Mouse (Mus musculus) liver, postnatal 0 days (tissue): ENCODE data around the gene Gabarapl2. TPM values are rescaled to one million over a fixed set of nuclear protein-coding genes. Genes with fewer than 3 reads are reported as not detected.
A peak's percentile ranks its signal among the peaks of the same experiment; 100 is the strongest.

Source experiments
- ATAC-seq: fragments of 200-750 bp; cut with Nextera tagmentation; 2 replicates; pipeline ENCODE4 v1.8.0; 2017; ENCODE audit warnings: mild to moderate bottlenecking, moderate library complexity
- DNase-seq: peaks from one replicate; pipeline ENCODE4 v3.0.0-alpha.2; 2016
- H3K27ac ChIP-seq: fragments of 300-500 bp; sonication (generic); 2 replicates; pipeline ENCODE4 v1.5.1; 2014; ENCODE audit warnings: antibody characterized with exemption, moderate library complexity, mild to moderate bottlenecking, low read depth
- H3K27me3 ChIP-seq: fragments of 300-500 bp; sonication (generic); 2 replicates; pipeline ENCODE4 v1.6.1; 2014; ENCODE audit warnings: low read length, control low read depth, mixed read lengths; ENCODE audit not compliant: insufficient read depth
- H3K36me3 ChIP-seq: fragments of 300-500 bp; sonication (generic); replicated peaks from 2 replicates; pipeline ENCODE4 v1.6.1; 2014; ENCODE audit warnings: mild to moderate bottlenecking, control low read depth, low read length, moderate library complexity, mixed read lengths; ENCODE audit not compliant: insufficient read depth
- H3K4me1 ChIP-seq: fragments of 300-500 bp; sonication (generic); 2 replicates; pipeline ENCODE4 v1.6.1; 2014; ENCODE audit warnings: antibody characterized with exemption, mild to moderate bottlenecking, control low read depth; ENCODE audit not compliant: insufficient read depth
- H3K4me2 ChIP-seq: fragments of 300-500 bp; sonication (generic); 2 replicates; pipeline ENCODE4 v1.6.1; 2014; ENCODE audit warnings: low read depth, mild to moderate bottlenecking, low read length, moderate library complexity, mixed read lengths
- H3K4me3 ChIP-seq: fragments of 300-500 bp; sonication (generic); 2 replicates; pipeline ENCODE4 v1.5.1; 2014; ENCODE audit warnings: low read depth, low read length
- H3K9ac ChIP-seq: fragments of 300-500 bp; sonication (generic); replicated peaks from 2 replicates; pipeline ENCODE4 v1.6.1; 2014; ENCODE audit warnings: mild to moderate bottlenecking, moderate library complexity
- H3K9me3 ChIP-seq: fragments of 300-500 bp; sonication (generic); 2 replicates; pipeline ENCODE4 v1.6.1; 2016; ENCODE audit warnings: mild to moderate bottlenecking, control low read depth, low read length, mixed read lengths
- CTCF ChIP-seq: sonication (generic); IDR thresholded peaks from 2 replicates; pipeline ENCODE4 v1.5.1; 2016; ENCODE audit warnings: antibody characterized with exemption, low read depth
- EP300 ChIP-seq: IDR thresholded peaks from 2 replicates; pipeline ENCODE4 v1.6.1; 2016; ENCODE audit warnings: antibody characterized with exemption, low read depth, mild to moderate bottlenecking
- WGBS: fragments of 180-500 bp; shearing (Covaris S2); extraction: QIAGEN DNeasy Blood & Tissue Kit; methylation state at CpG from one replicate; pipeline ENCODE4 v1.1.7; 2014; ENCODE audit not compliant: insufficient replicate concordance; 5-methylcytosine and 5-hydroxymethylcytosine counted together
- polyA plus RNA-seq: library from polyadenylated mRNA; unstranded; fragments of >200 nt; fragmentation: Nextera tagmentation; extraction: Ambion mirVana; gene quantifications from 2 replicates; pipeline ENCODE4 v1.2.1, GENCODE M21; 2015

Gabarapl2 gene
- polyA plus RNA-seq, 1 experiment from 2014 or later = 162 TPM

GRCm38 (mm10) chr8:111989911-111990310, 49.4 kb downstream of the Gabarapl2 start:
- 0 out of 2 replicates have a peak, but pooled peaks cover 3% of the 10 kb centered on the region for H3K4me1 ChIP-seq
- no peak overlapping the region for H3K9ac ChIP-seq
- ATAC-seq (peak; percentile 56), DNase-seq (peak; percentile 87)
- peaks cover 20% of the 10 kb centered on the region for H3K36me3 ChIP-seq
- no peaks in the 10 kb centered on the region for H3K27me3 ChIP-seq
- H3K9me3 ChIP-seq = no peaks in the 10 kb centered on the region
- TF ChIP-seq CTCF (peak; percentile 95), EP300 (no peak)
- no peak overlapping the region for H3K4me3 ChIP-seq
- no peak overlapping the region for H3K4me2 ChIP-seq
- no peak overlapping the region for H3K27ac ChIP-seq
- 12% methylated on average over 7 of the region's 7 CpGs for WGBS

- Histone ChIP-seq H3K9ac (peak overlapping the region; percentile 73), H3K27me3 (no peaks in the 10 kb centered on the region), H3K4me2 (peak overlapping the region; percentile 91), H3K27ac (no peak overlapping the region), H3K4me3 (peak overlapping the region; percentile 72), H3K9me3 (no peaks in the 10 kb centered on the region), H3K4me1 (0 out of 2 replicates have a peak, but pooled peaks cover 3% of the 10 kb centered on the region), H3K36me3 (peaks cover 26% of the 10 kb centered on the region)
- DNase-seq (no peak), ATAC-seq (no peak)
- WGBS = 56% methylated on average over 8 of the region's 8 CpGs
- TF ChIP-seq CTCF (no peak), EP300 (no peak)
Observed at GRCm38 (mm10) chr8:111991278-111991677, 50.8 kb downstream of the Gabarapl2 start.

GRCm38 (mm10) chr8:111992013-111992702, 51.7 kb downstream of the Gabarapl2 start, which contains the start of gene Adat1:
Gene Adat1, minus strand, starts transcription at chr8:111992302.
- ATAC-seq (peak; percentile 97), DNase-seq (peak; percentile 93)
- peak within 1 kb of the TSS; percentile 72 for H3K4me3 ChIP-seq
- TF ChIP-seq EP300 (no peak), CTCF (peak; percentile 9; the same call in 1 of the 2 replicates)
- WGBS = 3% methylated on average over 32 of the region's 33 CpGs
- H3K9ac ChIP-seq = peak within 1 kb of the TSS; percentile 73
- H3K9me3 ChIP-seq = no peaks in the 10 kb centered on the region
- 0 out of 2 replicates have a peak, but pooled peaks cover 3% of the 10 kb centered on the region for H3K4me1 ChIP-seq
- 0 out of 2 replicates have a peak within 1 kb of the TSS, but pooled peaks have one; percentile 46 for H3K27ac ChIP-seq
- H3K4me2 ChIP-seq = peak within 1 kb of the TSS; percentile 91
- H3K27me3 ChIP-seq = no peaks in the 10 kb centered on the region
- peaks cover 29% of the 10 kb centered on the region for H3K36me3 ChIP-seq

GRCm38 (mm10) chr8:111992703-111993039, 52.2 kb downstream of the Gabarapl2 start:
- H3K4me3 ChIP-seq = no peak overlapping the region
- no peaks in the 10 kb centered on the region for H3K9me3 ChIP-seq
- H3K4me1 ChIP-seq = 0 out of 2 replicates have a peak, but pooled peaks cover 3% of the 10 kb centered on the region
- no peak overlapping the region for H3K27ac ChIP-seq
- peaks cover 34% of the 10 kb centered on the region for H3K36me3 ChIP-seq
- 69% methylated on average over 3 of the region's 3 CpGs for WGBS
- no peak overlapping the region for H3K9ac ChIP-seq
- DNase-seq (no peak), ATAC-seq (no peak)
- TF ChIP-seq EP300 = no peak
- TF ChIP-seq CTCF = no peak
- H3K27me3 ChIP-seq = no peaks in the 10 kb centered on the region
- no peak overlapping the region for H3K4me2 ChIP-seq

Other genes with a start within 250 kb of the Gabarapl2 start
- gene Ctrb1, start 249.7 kb upstream of the Gabarapl2 start, polyA plus RNA-seq = 0.13 and 38.9 TPM in 2 replicates
- 9.9 and 11.6 TPM in 2 replicates for gene Bcar1, start 196.9 kb upstream of the Gabarapl2 start, polyA plus RNA-seq
- gene Cfdp1, start 86.4 kb upstream of the Gabarapl2 start, polyA plus RNA-seq = 48.9 and 51.3 TPM in 2 replicates
- 4.9 TPM in 2 replicates for gene Tmem170, start 64.0 kb upstream of the Gabarapl2 start, polyA plus RNA-seq
- gene Chst5, start 30.3 kb upstream of the Gabarapl2 start, polyA plus RNA-seq = not detected in 2 replicates
- gene Tmem231, start 6.8 kb upstream of the Gabarapl2 start, polyA plus RNA-seq = 0.56 and 1.0 TPM in 2 replicates
- 1.8 and 2.1 TPM in 2 replicates for gene Adat1, start 51.6 kb downstream of the Gabarapl2 start, polyA plus RNA-seq
- 47.5 and 48.2 TPM in 2 replicates for gene Kars, start 70.6 kb downstream of the Gabarapl2 start, polyA plus RNA-seq
- gene Terf2ip, start 70.7 kb downstream of the Gabarapl2 start, polyA plus RNA-seq = 5.1 and 5.4 TPM in 2 replicates
- gene Gm6793, start 74.3 kb downstream of the Gabarapl2 start, polyA plus RNA-seq = 0.28 TPM in 1 of 2 replicates, not detected in the other